Mouse (Mus musculus) brown adipose tissue, adult 24 weeks (tissue): ENCODE results near the gene Gnai2. TPM values are rescaled to one million over a fixed set of nuclear protein-coding genes. Genes with fewer than 3 reads are reported as not detected.
A peak's percentile ranks its signal among the peaks of the same experiment; 100 is the strongest.

ENCODE experiments used
- H3K27ac ChIP-seq: fragments of 200-500 bp; replicated peaks from 2 replicates; pipeline ENCODE4 v1.5.1; 2012; ENCODE audit warnings: low read depth, mild to moderate bottlenecking, low read length
- H3K4me1 ChIP-seq: fragments of 200-500 bp; 2 replicates; pipeline ENCODE4 v1.6.1; 2012; ENCODE audit warnings: low read length, mixed read lengths; ENCODE audit not compliant: control insufficient read depth, insufficient read depth, insufficient read length
- H3K4me3 ChIP-seq: fragments of 200-500 bp; 2 replicates; pipeline ENCODE4 v1.5.1; 2012; ENCODE audit warnings: low read depth, mild to moderate bottlenecking, low read length, moderate library complexity; ENCODE audit not compliant: insufficient read depth
- polyA plus RNA-seq: library from polyadenylated mRNA; stranded (reverse); fragments of >200 nt; gene quantifications from 2 replicates; pipeline ENCODE4 v1.2.4, GENCODE M21; 2012; ENCODE audit not compliant: missing spikeins, insufficient read depth, insufficient read length

Gnai2 gene
- polyA plus RNA-seq, 1 experiment = 112 TPM

- no peak overlapping the region for H3K27ac ChIP-seq
- H3K4me1 ChIP-seq = peaks cover 11% of the 10 kb centered on the region
- no peak overlapping the region for H3K4me3 ChIP-seq
These were observed 35.7 kb downstream of the Gnai2 start for GRCm38 (mm10) chr9:107599433-107599832.

GRCm38 (mm10) chr9:107598385-107598784, 36.8 kb downstream of the Gnai2 start:
- no peak overlapping the region for H3K27ac ChIP-seq
- peaks cover 15% of the 10 kb centered on the region for H3K4me1 ChIP-seq
- no peak overlapping the region for H3K4me3 ChIP-seq

- H3K4me3 ChIP-seq = peak overlapping the region; percentile 2; the same call in 1 of the 2 replicates
- H3K4me1 ChIP-seq = peaks cover 15% of the 10 kb centered on the region
- peak overlapping the region; percentile 66 for H3K27ac ChIP-seq
These were observed 38.3 kb downstream of the Gnai2 start for GRCm38 (mm10) chr9:107596619-107597569.

GRCm38 (mm10) chr9:107594281-107595062, 40.7 kb downstream of the Gnai2 start:
- Histone ChIP-seq H3K27ac (no peak overlapping the region), H3K4me1 (peaks cover 15% of the 10 kb centered on the region)

GRCm38 (mm10) chr9:107593101-107593976, 41.8 kb downstream of the Gnai2 start:
- no peak overlapping the region for H3K4me3 ChIP-seq
- H3K27ac ChIP-seq = peak overlapping the region; percentile 26; the same call in 1 of the 2 replicates
- peaks cover 19% of the 10 kb centered on the region for H3K4me1 ChIP-seq

More at GRCm38 (mm10) chr9:107594281-107595062, 40.7 kb downstream of the Gnai2 start:
- H3K4me3 ChIP-seq = no peak overlapping the region

- H3K4me3 ChIP-seq = no peak overlapping the region
- H3K27ac ChIP-seq = no peak overlapping the region
- peaks cover 12% of the 10 kb centered on the region for H3K4me1 ChIP-seq
These were observed 44.5 kb downstream of the Gnai2 start for GRCm38 (mm10) chr9:107590773-107591060.

GRCm38 (mm10) chr9:107590058-107590772, 45.0 kb downstream of the Gnai2 start:
- Histone ChIP-seq H3K4me3 (no peak overlapping the region), H3K27ac (no peak overlapping the region), H3K4me1 (peaks cover 12% of the 10 kb centered on the region)

- H3K27ac ChIP-seq = 0 out of 2 replicates have a peak overlapping the region, but pooled peaks have one; percentile 4
- peaks cover 7% of the 10 kb centered on the region for H3K4me1 ChIP-seq
- H3K4me3 ChIP-seq = peak overlapping the region; percentile 63
These were observed 47.1 kb downstream of the Gnai2 start for GRCm38 (mm10) chr9:107587833-107588639.

GRCm38 (mm10) chr9:107586974-107587832, 48.0 kb downstream of the Gnai2 start, which contains the start of gene Ifrd2:
Gene Ifrd2, plus strand, starts transcription at chr9:107587642.
- Histone ChIP-seq H3K27ac (0 out of 2 replicates have a peak within 1 kb of the TSS, but pooled peaks have one; percentile 4), H3K4me3 (peak within 1 kb of the TSS; percentile 63), H3K4me1 (peaks cover 7% of the 10 kb centered on the region)

GRCm38 (mm10) chr9:107586504-107586903, 48.7 kb downstream of the Gnai2 start:
- Histone ChIP-seq H3K27ac (no peak overlapping the region), H3K4me1 (peaks cover 7% of the 10 kb centered on the region), H3K4me3 (no peak overlapping the region)

- Histone ChIP-seq H3K27ac (no peak overlapping the region), H3K4me1 (peaks cover 8% of the 10 kb centered on the region), H3K4me3 (no peak overlapping the region)
These were observed 52.0 kb downstream of the Gnai2 start for GRCm38 (mm10) chr9:107583174-107583573.

GRCm38 (mm10) chr9:107582509-107583062, 52.6 kb downstream of the Gnai2 start:
- H3K27ac ChIP-seq = no peak overlapping the region
- no peak overlapping the region for H3K4me3 ChIP-seq

More at GRCm38 (mm10) chr9:107582509-107583062, 52.6 kb downstream of the Gnai2 start:
- H3K4me1 ChIP-seq = peaks cover 5% of the 10 kb centered on the region; the same call in 1 of the 2 replicates
